In genomic region chr17:69177954-69178353, GRCm38 (mm10) we compare ENCODE assay signal across 16 mouse cellular contexts.
DNase-seq lines count a peak whose midpoint lies in the region; ATAC-seq and TF ChIP-seq lines count a peak whose summit lies in the region.
"Had no signal": no experiment of that assay in that cellular context is flagged by ENCODE, and none has a peak within 500 bp of the region (broad histone marks: within the 10 kb centered on the region; RNA-seq: fewer than 3 reads in every experiment).

No protein-coding gene starts in this region.

- WGBS in forebrain, embryonic 15.5 days: 48% methylated on average over 5 of the region's 5 CpGs
- 72% methylated on average over 5 of the region's 5 CpGs for WGBS in forebrain, embryonic 12.5 days
- 53% methylated on average over 5 of the region's 5 CpGs for WGBS in embryonic facial prominence, embryonic 14.5 days
- WGBS in forebrain, postnatal 0 days: 30% methylated on average over 5 of the region's 5 CpGs
- WGBS in intestine, embryonic 16.5 days: 88% methylated on average over 5 of the region's 5 CpGs

- TF ChIP-seq POLR2A in brain, embryonic 14.5 days (IDR thresholded peaks at IDR 0.05; ENCODE audit: borderline replicate concordance, extremely low read depth, insufficient read depth, insufficient read length, poor library complexity, severe bottlenecking): no peak

- DNase-seq in brain, embryonic 14.5 days (ENCODE audit: low read depth): peak; percentile 53
- peak; percentile 51 for DNase-seq in embryonic facial prominence, embryonic 14.5 days (ENCODE audit: low spot score)
- no peak for DNase-seq in forebrain, postnatal 0 days
- DNase-seq: adrenal gland, postnatal 10 days; gastrocnemius, postnatal 10 days; heart, adult 18-20 months; heart, postnatal 14 days; kidney, adult 18-20 months had no signal

- H3K4me1 ChIP-seq in forebrain, embryonic 15.5 days: peaks cover 40% of the 10 kb centered on the region
- H3K4me1 ChIP-seq in forebrain, embryonic 12.5 days: peaks cover 25% of the 10 kb centered on the region
- peaks cover 33% of the 10 kb centered on the region for H3K4me1 ChIP-seq in embryonic facial prominence, embryonic 14.5 days (ENCODE audit: control insufficient read depth, insufficient read depth, low read length)
- H3K4me1 ChIP-seq in forebrain, postnatal 0 days (ENCODE audit: insufficient read depth): peaks cover 10% of the 10 kb centered on the region; the same call in 1 of the 2 replicates
- peaks cover 12% of the 10 kb centered on the region for H3K4me1 ChIP-seq in intestine, embryonic 16.5 days (ENCODE audit: control insufficient read depth, insufficient read depth, low read length)

- no peaks in the 10 kb centered on the region for H3K9me3 ChIP-seq in forebrain, embryonic 15.5 days
- H3K9me3 ChIP-seq in forebrain, embryonic 12.5 days: no peaks in the 10 kb centered on the region
- H3K9me3 ChIP-seq in embryonic facial prominence, embryonic 14.5 days (ENCODE audit: control insufficient read depth, low read length): no peaks in the 10 kb centered on the region
- H3K9me3 ChIP-seq in forebrain, postnatal 0 days (ENCODE audit: low read length): no peaks in the 10 kb centered on the region
- no peaks in the 10 kb centered on the region for H3K9me3 ChIP-seq in intestine, embryonic 16.5 days (ENCODE audit: control insufficient read depth, low read length)
- H3K9me3 ChIP-seq: heart, embryonic 15.5 days; hindbrain, embryonic 15.5 days had no signal

- H3K36me3 ChIP-seq in forebrain, embryonic 15.5 days: no peaks in the 10 kb centered on the region
- H3K36me3 ChIP-seq in forebrain, embryonic 12.5 days (replicated peaks): no peaks in the 10 kb centered on the region
- H3K36me3 ChIP-seq in embryonic facial prominence, embryonic 14.5 days (ENCODE audit: control insufficient read depth, insufficient read depth, low read length): no peaks in the 10 kb centered on the region
- no peaks in the 10 kb centered on the region for H3K36me3 ChIP-seq in forebrain, postnatal 0 days (ENCODE audit: insufficient read depth)
- H3K36me3 ChIP-seq in intestine, embryonic 16.5 days (ENCODE audit: control insufficient read depth, insufficient read depth, low read length): no peaks in the 10 kb centered on the region
- H3K36me3 ChIP-seq: G1E; heart, embryonic 15.5 days; hindbrain, embryonic 15.5 days had no signal

- no peak for TF ChIP-seq CTCF in brain, embryonic 14.5 days (IDR thresholded peaks at IDR 0.05; ENCODE audit: borderline replicate concordance, extremely low read depth, insufficient read depth, insufficient read length)
- no peak for TF ChIP-seq CTCF in forebrain, postnatal 0 days (IDR thresholded peaks at IDR 0.05; ENCODE audit: low read depth)

- H3K27me3 ChIP-seq in forebrain, embryonic 15.5 days: no peaks in the 10 kb centered on the region
- no peaks in the 10 kb centered on the region for H3K27me3 ChIP-seq in forebrain, embryonic 12.5 days
- H3K27me3 ChIP-seq in embryonic facial prominence, embryonic 14.5 days (replicated peaks; ENCODE audit: control insufficient read depth, insufficient read depth, low read length): no peaks in the 10 kb centered on the region
- no peaks in the 10 kb centered on the region for H3K27me3 ChIP-seq in forebrain, postnatal 0 days (ENCODE audit: insufficient read depth, low read length)
- H3K27me3 ChIP-seq in intestine, embryonic 16.5 days (replicated peaks; ENCODE audit: control insufficient read depth, insufficient read depth, low read length): no peaks in the 10 kb centered on the region
- H3K27me3 ChIP-seq: heart, embryonic 15.5 days; hindbrain, embryonic 15.5 days had no signal

- H3K4me2 ChIP-seq in forebrain, embryonic 15.5 days (replicated peaks): no peak overlapping the region
- H3K4me2 ChIP-seq in forebrain, embryonic 12.5 days: no peak overlapping the region
- no peak overlapping the region for H3K4me2 ChIP-seq in embryonic facial prominence, embryonic 14.5 days (ENCODE audit: low read depth, low read length)
- H3K4me2 ChIP-seq in forebrain, postnatal 0 days (ENCODE audit: low read depth): no peak overlapping the region
- no peak overlapping the region for H3K4me2 ChIP-seq in intestine, embryonic 16.5 days (ENCODE audit: low read depth, low read length)
- H3K4me2 ChIP-seq: hindbrain, embryonic 15.5 days had no signal

- H3K27ac ChIP-seq in forebrain, embryonic 15.5 days (replicated peaks): peak overlapping the region; percentile 82
- H3K27ac ChIP-seq in forebrain, embryonic 12.5 days: no peak overlapping the region
- peak overlapping the region; percentile 56 for H3K27ac ChIP-seq in embryonic facial prominence, embryonic 14.5 days (replicated peaks; ENCODE audit: low read depth, low read length)
- peak overlapping the region; percentile 62 for H3K27ac ChIP-seq in forebrain, postnatal 0 days (ENCODE audit: low read depth, low read length)
- no peak overlapping the region for H3K27ac ChIP-seq in intestine, embryonic 16.5 days (ENCODE audit: low read length)
- H3K27ac ChIP-seq: heart, embryonic 15.5 days; hindbrain, embryonic 15.5 days had no signal

- H3K4me3 ChIP-seq in forebrain, embryonic 15.5 days: no peak overlapping the region
- no peak overlapping the region for H3K4me3 ChIP-seq in forebrain, embryonic 12.5 days (replicated peaks)
- H3K4me3 ChIP-seq in embryonic facial prominence, embryonic 14.5 days (ENCODE audit: low read depth, low read length): no peak overlapping the region
- H3K4me3 ChIP-seq in forebrain, postnatal 0 days (ENCODE audit: low read depth, low read length): no peak overlapping the region
- H3K4me3 ChIP-seq in intestine, embryonic 16.5 days (ENCODE audit: low read length): no peak overlapping the region
- H3K4me3 ChIP-seq: heart, embryonic 15.5 days; hindbrain, embryonic 15.5 days had no signal

- ATAC-seq in forebrain, embryonic 15.5 days (replicated peaks): peak; percentile 14; the same call in 1 of the 2 replicates
- ATAC-seq in forebrain, embryonic 12.5 days (ENCODE audit: low FRiP score): no peak
- no peak for ATAC-seq in embryonic facial prominence, embryonic 14.5 days (ENCODE audit: low read depth)
- no peak; the same call in 1 of the 2 replicates for ATAC-seq in forebrain, postnatal 0 days
- ATAC-seq in intestine, embryonic 16.5 days: no peak
- ATAC-seq in CD4-positive, CD25-positive, alpha-beta regulatory T cell, adult 4 months: no peak
- ATAC-seq: inflammation-experienced regulatory T-cells, adult 6 months had no signal

- H3K9ac ChIP-seq in forebrain, embryonic 15.5 days (replicated peaks): no peak overlapping the region
- no peak overlapping the region for H3K9ac ChIP-seq in forebrain, embryonic 12.5 days
- no peak overlapping the region for H3K9ac ChIP-seq in embryonic facial prominence, embryonic 14.5 days (ENCODE audit: low read depth, low read length)
- H3K9ac ChIP-seq in forebrain, postnatal 0 days: no peak overlapping the region
- no peak overlapping the region for H3K9ac ChIP-seq in intestine, embryonic 16.5 days (ENCODE audit: low read depth, low read length)
- H3K9ac ChIP-seq: heart, embryonic 15.5 days; hindbrain, embryonic 15.5 days had no signal

Comparison
In these comparisons a context has a peak if more than half of its experiments do, and no peak if none do; other contexts are left out.
1. H3K27ac ChIP-seq: peak in forebrain, embryonic 15.5 days (single experiment), embryonic facial prominence, embryonic 14.5 days (single experiment) and forebrain, postnatal 0 days (single experiment); none in forebrain, embryonic 12.5 days (single experiment) and intestine, embryonic 16.5 days (single experiment).